Mouse (Mus musculus): ENCODE results near the gene Rbm47. TPM values are rescaled to one million over a fixed set of nuclear protein-coding genes. Genes with fewer than 3 reads are reported as not detected.

Gene Rbm47
- total RNA-seq, 2 experiments from 2014 or later = 1.5 to 5.4 TPM

- DNase-seq (ENCODE audit: low spot score in 2 of 2) = no peak
Observed at GRCm38 (mm10) chr5:66134578-66134977, 38.3 kb downstream of the Rbm47 start.

- no peak for DNase-seq (ENCODE audit: low spot score in 2 of 2)
Observed at GRCm38 (mm10) chr5:66128948-66129347, 44.0 kb downstream of the Rbm47 start.

DNA sequence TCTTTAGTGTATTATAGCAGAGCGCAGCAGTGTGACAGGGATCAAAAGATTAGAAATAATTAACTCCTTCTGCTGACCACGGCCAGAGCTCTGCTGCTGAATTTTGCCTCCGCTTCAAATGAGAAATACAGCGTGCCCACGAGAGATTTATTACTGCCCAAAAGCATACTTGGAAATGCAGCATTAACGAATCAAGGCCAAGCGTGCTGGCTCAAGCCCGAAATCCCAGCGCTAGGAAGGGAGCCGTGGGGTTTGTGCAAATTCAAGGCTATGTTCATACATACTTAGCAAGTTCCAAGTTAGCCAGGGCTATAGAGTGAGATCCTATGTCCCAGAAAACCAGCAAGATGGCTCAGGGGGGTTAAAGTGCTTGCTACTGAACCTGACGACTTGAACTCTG is 47.5 kb downstream of the Rbm47 start:
- DNase-seq (ENCODE audit: low spot score in 2 of 2) = no peak

- no peak for DNase-seq (ENCODE audit: low spot score in 2 of 2)
Observed at GRCm38 (mm10) chr5:66124931-66125330, 48.0 kb downstream of the Rbm47 start.

GRCm38 (mm10) chr5:66124089-66124400 is 48.9 kb downstream of the Rbm47 start:
- no peak for DNase-seq (ENCODE audit: low spot score in 2 of 2)

GRCm38 (mm10) chr5:66123295-66124088 is 49.4 kb downstream of the Rbm47 start:
- no peak for DNase-seq (ENCODE audit: low spot score in 2 of 2)

- no peak for DNase-seq (ENCODE audit: low spot score in 2 of 2)
Observed at GRCm38 (mm10) chr5:66121255-66121654, 51.7 kb downstream of the Rbm47 start.

DNA sequence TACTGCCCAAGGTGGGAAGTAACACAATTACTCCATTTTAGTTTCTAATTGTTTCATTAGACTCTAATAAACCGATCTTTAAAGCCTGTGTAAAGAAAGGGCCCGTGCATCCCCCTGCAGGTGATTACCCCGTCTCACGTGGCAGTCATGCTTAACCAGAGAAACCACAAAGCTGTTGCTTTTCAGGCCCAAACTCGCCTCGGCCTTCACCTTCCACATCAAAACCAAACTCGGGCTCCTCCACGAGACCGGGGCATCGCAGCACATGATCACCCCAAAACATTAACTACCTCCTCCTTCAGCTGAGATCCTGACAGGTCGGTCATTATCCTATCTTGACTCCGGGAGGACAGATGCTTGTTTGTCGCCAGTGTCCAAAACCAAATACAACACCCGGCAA is 58.2 kb downstream of the Rbm47 start:
- DNase-seq (ENCODE audit: low spot score in 2 of 2) = no peak

DNA sequence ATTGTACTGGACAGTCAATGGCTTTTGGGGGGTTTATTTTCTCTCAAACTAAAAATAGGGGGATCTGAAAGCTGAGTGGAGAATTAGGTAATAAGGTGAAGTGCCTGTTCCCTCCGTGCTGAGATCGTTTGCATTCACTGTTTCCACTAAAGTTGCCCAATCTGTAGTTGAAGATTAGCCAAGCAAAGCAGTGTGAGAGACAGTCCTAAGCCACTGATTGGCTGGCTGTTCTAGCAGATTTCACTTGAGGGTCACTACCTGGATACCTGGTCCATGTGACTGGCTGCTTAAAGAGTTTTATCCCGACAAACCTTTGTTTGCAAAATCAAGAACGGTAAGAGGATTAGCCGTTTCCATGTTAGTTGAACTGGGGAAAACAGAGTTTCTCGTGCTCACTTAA is 58.7 kb downstream of the Rbm47 start:
- DNase-seq (ENCODE audit: low spot score in 2 of 2) = no peak

DNA sequence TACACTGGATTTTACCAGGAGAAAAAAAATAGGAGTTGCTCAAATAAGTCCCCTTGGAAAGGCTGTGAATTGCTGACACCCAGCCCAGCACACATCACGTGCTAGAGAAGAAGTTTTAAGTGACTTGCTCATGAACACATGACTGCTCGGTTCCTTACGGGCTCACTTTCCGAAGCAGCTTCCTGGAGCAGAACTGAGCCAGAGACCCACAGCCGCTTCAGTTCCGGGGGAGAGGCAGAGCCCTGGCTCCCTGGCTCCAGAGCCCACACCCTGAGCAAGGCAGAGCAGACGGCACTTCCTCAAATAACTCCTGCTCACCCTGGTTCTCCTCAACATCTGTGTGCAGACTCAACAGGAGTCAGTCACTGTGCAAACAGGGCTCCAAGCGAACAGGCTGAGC is 60.9 kb downstream of the Rbm47 start:
- DNase-seq (ENCODE audit: low spot score in 2 of 2) = peak in 1 of 2 experiments; percentile 9

DNA sequence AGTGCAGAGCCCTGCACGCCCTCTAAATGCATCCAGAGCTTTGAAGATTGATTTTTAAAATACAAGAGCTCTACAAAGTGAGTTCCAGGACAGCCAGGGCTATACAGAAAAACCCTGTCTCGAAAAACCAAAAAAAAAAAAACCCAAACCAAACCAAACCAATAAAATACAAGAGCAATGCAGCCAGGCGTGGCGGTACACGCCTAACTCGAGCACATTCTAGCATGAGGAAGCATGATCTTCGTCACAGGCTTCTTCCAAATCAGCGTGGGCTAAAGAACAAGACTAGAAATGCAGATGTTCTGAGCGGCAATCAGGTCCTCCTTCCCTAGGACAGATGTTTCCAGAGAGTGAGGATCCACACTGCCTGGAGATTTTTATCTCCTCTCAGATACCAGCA is 66.5 kb downstream of the Rbm47 start:
- DNase-seq (ENCODE audit: low spot score in 2 of 2) = no peak

GRCm38 (mm10) chr5:66105946-66106345 is 67.0 kb downstream of the Rbm47 start:
- no peak for DNase-seq (ENCODE audit: low spot score in 2 of 2)

- DNase-seq (ENCODE audit: low spot score in 2 of 2) = no peak
Observed at GRCm38 (mm10) chr5:66105366-66105765, 67.6 kb downstream of the Rbm47 start.

GRCm38 (mm10) chr5:66103386-66103785 is 69.5 kb downstream of the Rbm47 start:
- no peak for DNase-seq (ENCODE audit: low spot score in 2 of 2)

- no peak for DNase-seq (ENCODE audit: low spot score in 2 of 2)
Observed at GRCm38 (mm10) chr5:66102821-66103220, 70.1 kb downstream of the Rbm47 start.

DNA sequence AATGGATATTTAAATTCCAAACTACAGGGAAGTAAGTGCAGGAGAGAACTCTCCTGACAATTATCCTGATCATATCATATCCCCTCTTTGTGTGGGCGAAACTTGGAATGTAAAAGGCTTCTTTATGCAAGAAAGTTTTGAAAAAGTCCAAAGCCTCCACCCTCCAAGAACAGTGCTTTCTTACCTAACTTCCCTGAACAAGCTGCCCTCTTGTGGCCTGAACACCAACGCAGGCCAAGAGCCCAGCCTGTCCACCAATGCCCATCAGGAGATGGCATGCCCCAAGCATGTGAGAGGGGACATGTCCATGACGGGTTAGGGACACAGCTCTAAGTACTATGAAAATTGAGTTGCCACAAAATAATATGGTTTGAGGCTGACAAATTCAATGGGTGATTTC is 71.3 kb downstream of the Rbm47 start:
- DNase-seq (ENCODE audit: low spot score in 2 of 2) = no peak

GRCm38 (mm10) chr5:66100322-66100721 is 72.6 kb downstream of the Rbm47 start:
- DNase-seq (ENCODE audit: low spot score in 2 of 2) = no peak

- no peak for DNase-seq (ENCODE audit: low spot score in 2 of 2)
Observed at GRCm38 (mm10) chr5:66098094-66098871, 74.6 kb downstream of the Rbm47 start.

GRCm38 (mm10) chr5:66096081-66096480 is 76.8 kb downstream of the Rbm47 start:
- no peak for DNase-seq (ENCODE audit: low spot score in 2 of 2)

DNA sequence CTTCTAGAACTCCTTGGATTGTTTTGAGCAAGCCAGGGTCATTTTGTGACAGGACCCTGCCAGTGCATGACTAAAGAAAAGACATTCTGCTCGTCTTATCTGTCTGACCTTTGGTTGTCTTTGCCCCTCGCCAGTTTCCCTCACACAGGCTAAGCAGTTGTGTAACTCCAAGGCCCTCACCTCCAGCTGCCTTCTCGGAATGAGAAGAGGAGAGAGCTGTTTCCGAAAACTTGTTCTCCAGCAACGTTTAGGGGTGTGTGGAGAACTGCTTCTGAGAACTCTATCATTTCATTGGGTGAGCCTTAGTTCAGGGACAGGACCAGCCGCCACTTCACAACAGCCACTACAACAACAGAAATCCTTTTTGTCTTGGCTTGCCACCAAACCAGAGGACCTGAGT is 77.8 kb downstream of the Rbm47 start:
- DNase-seq (ENCODE audit: low spot score in 2 of 2) = no peak

GRCm38 (mm10) chr5:66090037-66090436 is 82.9 kb downstream of the Rbm47 start:
- DNase-seq (ENCODE audit: low spot score in 2 of 2) = no peak

DNA sequence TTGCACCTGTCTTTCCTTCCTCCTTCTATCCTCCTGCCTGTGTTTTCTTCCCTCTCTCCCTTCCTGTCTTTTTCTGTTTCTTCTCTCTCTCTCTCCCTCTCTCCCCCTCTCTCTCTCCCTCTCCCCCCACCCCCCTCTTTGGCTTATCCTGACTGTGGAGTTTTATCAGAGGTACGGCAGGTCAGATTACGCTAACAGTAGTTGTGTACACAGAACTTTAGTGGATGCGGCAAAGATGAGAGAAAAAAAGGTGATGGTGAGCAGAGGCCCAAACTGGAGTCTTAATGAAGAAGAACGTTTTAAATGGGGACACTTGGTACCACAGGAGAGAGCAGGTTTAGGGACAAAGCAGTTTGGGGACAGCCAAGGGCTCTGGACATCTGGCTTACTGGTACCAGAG is 83.3 kb downstream of the Rbm47 start:
- DNase-seq (ENCODE audit: low spot score in 2 of 2) = no peak

- no peak for DNase-seq (ENCODE audit: low spot score in 2 of 2)
Observed at GRCm38 (mm10) chr5:66088902-66089295, 84.0 kb downstream of the Rbm47 start.
